Mouse (Mus musculus) midbrain, postnatal 0 days (tissue): Measurements from ENCODE around the gene Wdr62. TPM values are rescaled to one million over a fixed set of nuclear protein-coding genes. Genes with fewer than 3 reads are reported as not detected.

Experiments used
- ATAC-seq: fragments of 200-750 bp; cut with Nextera tagmentation; 2 replicates; pipeline ENCODE4 v1.8.0; 2017; ENCODE audit warnings: moderate number of reproducible peaks, mild to moderate bottlenecking, moderate TSS enrichment, moderate library complexity; ENCODE audit not compliant: low FRiP score
- DNase-seq: peaks from one replicate; pipeline ENCODE4 v3.0.0-alpha.2; 2015; ENCODE audit warnings: low spot score
- H3K27ac ChIP-seq: fragments of 300-500 bp; sonication (generic); 2 replicates; pipeline ENCODE4 v1.5.1; 2014; ENCODE audit warnings: low read depth, mild to moderate bottlenecking, low read length, mixed read lengths
- H3K27me3 ChIP-seq: fragments of 300-500 bp; sonication (generic); 2 replicates; pipeline ENCODE4 v1.6.1; 2014; ENCODE audit warnings: low read length, control low read depth, mixed read lengths; ENCODE audit not compliant: insufficient read depth
- H3K36me3 ChIP-seq: fragments of 300-500 bp; sonication (generic); 2 replicates; pipeline ENCODE4 v1.6.1; 2014; ENCODE audit warnings: low read length, control low read depth, mixed read lengths; ENCODE audit not compliant: insufficient read depth
- H3K4me1 ChIP-seq: fragments of 300-500 bp; sonication (generic); 2 replicates; pipeline ENCODE4 v1.6.1; 2014; ENCODE audit warnings: mild to moderate bottlenecking, control low read depth, antibody characterized with exemption, low read length, mixed read lengths; ENCODE audit not compliant: insufficient read depth
- H3K4me2 ChIP-seq: fragments of 300-500 bp; sonication (generic); 2 replicates; pipeline ENCODE4 v1.6.1; 2014; ENCODE audit warnings: low read depth, mild to moderate bottlenecking, low read length, mixed read lengths; ENCODE audit not compliant: poor library complexity, severe bottlenecking
- H3K4me3 ChIP-seq: fragments of 300-500 bp; sonication (generic); 2 replicates; pipeline ENCODE4 v1.5.1; 2014; ENCODE audit warnings: low read depth, mild to moderate bottlenecking, low read length, moderate library complexity
- H3K9ac ChIP-seq: fragments of 300-500 bp; sonication (generic); replicated peaks from 2 replicates; pipeline ENCODE4 v1.6.1; 2014; ENCODE audit warnings: mild to moderate bottlenecking, low read length, moderate library complexity, mixed read lengths; ENCODE audit not compliant: poor library complexity, severe bottlenecking
- H3K9me3 ChIP-seq: fragments of 300-500 bp; sonication (generic); 2 replicates; pipeline ENCODE4 v1.6.1; 2016; ENCODE audit warnings: low read length, control low read depth
- CTCF ChIP-seq: IDR thresholded peaks from 2 replicates; pipeline ENCODE4 v1.5.1; 2016; ENCODE audit warnings: antibody characterized with exemption, mild to moderate bottlenecking
- WGBS: fragments of 180-500 bp; shearing (Covaris S2); extraction: QIAGEN DNeasy Blood & Tissue Kit; methylation state at CpG from one replicate; pipeline ENCODE4 v1.1.7; 2014; 5-methylcytosine and 5-hydroxymethylcytosine counted together
- polyA plus RNA-seq: library from polyadenylated mRNA; unstranded; fragments of >200 nt; fragmentation: Nextera tagmentation; extraction: Ambion mirVana; gene quantifications from 2 replicates; pipeline ENCODE4 v1.2.1, GENCODE M21; 2015
- total RNA-seq: library from RNA; depleted of rRNA; stranded (reverse); fragments of >200 nt; gene quantifications from 2 replicates; pipeline ENCODE4 v1.2.3, GENCODE M21; 2014

Wdr62 gene
- total and polyA plus RNA-seq, 2 experiments from 2014 or later = 1.7 to 4.1 TPM

GRCm38 (mm10) chr7:30222205-30222604, 58.0 kb downstream of the Wdr62 start:
- peaks cover 25% of the 10 kb centered on the region for H3K36me3 ChIP-seq
- no peaks in the 10 kb centered on the region for H3K9me3 ChIP-seq
- ATAC-seq (no peak), DNase-seq (no peak)
- no peak overlapping the region for H3K4me3 ChIP-seq
- H3K27ac ChIP-seq = no peak overlapping the region
- whole genome bisulfite sequencing = 95% methylated on average over 5 of the region's 5 CpGs
- H3K4me2 ChIP-seq = no peak overlapping the region
- H3K4me1 ChIP-seq = no peaks in the 10 kb centered on the region
- no peak for TF ChIP-seq CTCF
- H3K27me3 ChIP-seq = no peaks in the 10 kb centered on the region
- no peak overlapping the region for H3K9ac ChIP-seq

- 75% methylated on average over 3 of the region's 3 CpGs for WGBS
- H3K4me3 ChIP-seq = no peak overlapping the region
- no peak overlapping the region for H3K9ac ChIP-seq
- no peak for ATAC-seq
- H3K4me2 ChIP-seq = no peak overlapping the region
- H3K27ac ChIP-seq = no peak overlapping the region
- H3K27me3 ChIP-seq = no peaks in the 10 kb centered on the region
- no peak for DNase-seq
- no peaks in the 10 kb centered on the region for H3K4me1 ChIP-seq
- H3K9me3 ChIP-seq = no peaks in the 10 kb centered on the region
- peaks cover 19% of the 10 kb centered on the region for H3K36me3 ChIP-seq
- TF ChIP-seq CTCF = no peak
These were observed 58.8 kb downstream of the Wdr62 start for GRCm38 (mm10) chr7:30221433-30221832.

- Histone ChIP-seq H3K27ac (peak overlapping the region; percentile 52; the same call in 1 of the 2 replicates), H3K9me3 (no peaks in the 10 kb centered on the region), H3K36me3 (peaks cover 11% of the 10 kb centered on the region), H3K9ac (no peak overlapping the region), H3K27me3 (no peaks in the 10 kb centered on the region), H3K4me1 (no peaks in the 10 kb centered on the region), H3K4me2 (peak overlapping the region; percentile 91), H3K4me3 (peak overlapping the region; percentile 43)
- no peak for TF ChIP-seq CTCF
- no peak for DNase-seq
- no peak for ATAC-seq
- 27% methylated on average over 11 of the region's 11 CpGs for WGBS
These were observed 60.2 kb downstream of the Wdr62 start for GRCm38 (mm10) chr7:30220008-30220356.

GRCm38 (mm10) chr7:30219293-30220007, 60.8 kb downstream of the Wdr62 start:
- DNase-seq (peak; percentile 75), ATAC-seq (peak; percentile 48; the same call in 1 of the 2 replicates)
- 6% methylated on average over 16 of the region's 16 CpGs for WGBS
- Histone ChIP-seq H3K9ac (peak overlapping the region; percentile 44), H3K4me3 (peak overlapping the region; percentile 43), H3K9me3 (no peaks in the 10 kb centered on the region), H3K27ac (peak overlapping the region; percentile 73), H3K36me3 (peaks cover 10% of the 10 kb centered on the region), H3K27me3 (no peaks in the 10 kb centered on the region), H3K4me1 (no peaks in the 10 kb centered on the region), H3K4me2 (peak overlapping the region; percentile 91)
- no peak for TF ChIP-seq CTCF

GRCm38 (mm10) chr7:30217277-30217676, 62.9 kb downstream of the Wdr62 start:
- Histone ChIP-seq H3K9me3 (no peaks in the 10 kb centered on the region), H3K4me1 (no peaks in the 10 kb centered on the region), H3K27me3 (no peaks in the 10 kb centered on the region), H3K36me3 (no peaks in the 10 kb centered on the region), H3K9ac (no peak overlapping the region), H3K4me2 (no peak overlapping the region), H3K4me3 (no peak overlapping the region), H3K27ac (peak overlapping the region; percentile 6; the same call in 1 of the 2 replicates)
- WGBS = 73% methylated on average over 2 of the region's 2 CpGs
- DNase-seq (no peak), ATAC-seq (peak; percentile 45; the same call in 1 of the 2 replicates)
- TF ChIP-seq CTCF = no peak

- peak overlapping the region; percentile 41 for H3K4me2 ChIP-seq
- DNase-seq = peak; percentile 92
- H3K9ac ChIP-seq = no peak overlapping the region
- peak overlapping the region; percentile 67 for H3K27ac ChIP-seq
- no peaks in the 10 kb centered on the region for H3K9me3 ChIP-seq
- H3K27me3 ChIP-seq = no peaks in the 10 kb centered on the region
- H3K4me1 ChIP-seq = no peaks in the 10 kb centered on the region
- H3K4me3 ChIP-seq = no peak overlapping the region
- peak; percentile 98 for TF ChIP-seq CTCF
- 1% methylated on average over 16 of the region's 16 CpGs for WGBS
- H3K36me3 ChIP-seq = no peaks in the 10 kb centered on the region
- ATAC-seq = peak; percentile 75
These were observed 63.5 kb downstream of the Wdr62 start for GRCm38 (mm10) chr7:30216723-30217151.
